Mouse (Mus musculus): ENCODE measurements around the gene Samd8. TPM values are rescaled to one million over a fixed set of nuclear protein-coding genes. Genes with fewer than 3 reads are reported as not detected.

Samd8 gene
- polyA plus RNA-seq, 1 experiment from 2014 or later = 11.7 TPM

GRCm38 (mm10) chr14:21746846-21747245, 3.5 kb upstream of the Samd8 start:
- 85% methylated on average over 2 of the region's 2 CpGs for WGBS
- H3K36me3 ChIP-seq = no peaks in the 10 kb centered on the region
- H3K27ac ChIP-seq = no peak overlapping the region
- no peak overlapping the region for H3K4me3 ChIP-seq (replicated peaks)
- H3K4me2 ChIP-seq = no peak overlapping the region
- H3K9ac ChIP-seq (replicated peaks) = no peak overlapping the region
- peaks cover 11% of the 10 kb centered on the region for H3K4me1 ChIP-seq (replicated peaks)
- H3K9me3 ChIP-seq = no peaks in the 10 kb centered on the region
- no peak for ATAC-seq (ENCODE audit: insufficient number of reproducible peaks, insufficient read depth, low FRiP score, low TSS enrichment, low read depth)
- no peaks in the 10 kb centered on the region for H3K27me3 ChIP-seq

GRCm38 (mm10) chr14:21747436-21748141, 2.7 kb upstream of the Samd8 start:
- no peaks in the 10 kb centered on the region for H3K36me3 ChIP-seq
- peaks cover 15% of the 10 kb centered on the region for H3K4me1 ChIP-seq (replicated peaks)
- H3K9me3 ChIP-seq = no peaks in the 10 kb centered on the region
- ATAC-seq (ENCODE audit: insufficient number of reproducible peaks, insufficient read depth, low FRiP score, low TSS enrichment, low read depth) = no peak
- no peak overlapping the region for H3K4me3 ChIP-seq (replicated peaks)
- no peak overlapping the region for H3K27ac ChIP-seq
- 74% methylated on average over 14 of the region's 14 CpGs for WGBS
- H3K4me2 ChIP-seq = no peak overlapping the region
- no peak overlapping the region for H3K9ac ChIP-seq (replicated peaks)
- no peaks in the 10 kb centered on the region for H3K27me3 ChIP-seq

- no peak for ATAC-seq (ENCODE audit: insufficient number of reproducible peaks, insufficient read depth, low FRiP score, low TSS enrichment, low read depth)
- no peak overlapping the region for H3K27ac ChIP-seq
- no peak overlapping the region for H3K4me2 ChIP-seq
- peaks cover 18% of the 10 kb centered on the region for H3K4me1 ChIP-seq (replicated peaks)
- no peaks in the 10 kb centered on the region for H3K36me3 ChIP-seq
- WGBS = 44% methylated on average over 15 of the region's 15 CpGs
- H3K4me3 ChIP-seq (replicated peaks) = no peak overlapping the region
- no peak overlapping the region for H3K9ac ChIP-seq (replicated peaks)
- no peaks in the 10 kb centered on the region for H3K27me3 ChIP-seq
- no peaks in the 10 kb centered on the region for H3K9me3 ChIP-seq
Measured at GRCm38 (mm10) chr14:21748142-21748870, 2.0 kb upstream of the Samd8 start.

- under 1% methylated on average over 26 of the region's 26 CpGs for WGBS
- peak within 1 kb of the TSS; percentile 97 for H3K4me3 ChIP-seq (replicated peaks)
- peak within 1 kb of the TSS; percentile 87 for H3K27ac ChIP-seq
- no peaks in the 10 kb centered on the region for H3K36me3 ChIP-seq
- ATAC-seq (ENCODE audit: insufficient number of reproducible peaks, insufficient read depth, low FRiP score, low TSS enrichment, low read depth) = peak; percentile 74; the same call in 1 of the 2 replicates
- H3K27me3 ChIP-seq = no peaks in the 10 kb centered on the region
- peak within 1 kb of the TSS; percentile 79 for H3K9ac ChIP-seq (replicated peaks)
- peaks cover 18% of the 10 kb centered on the region for H3K4me1 ChIP-seq (replicated peaks)
- peak within 1 kb of the TSS; percentile 78 for H3K4me2 ChIP-seq
- no peaks in the 10 kb centered on the region for H3K9me3 ChIP-seq
Measured at GRCm38 (mm10) chr14:21750881-21751542, 681 bp downstream of the Samd8 start, which contains the start of gene Dusp13. Gene Dusp13 (minus strand): TSS chr14:21751181.

- WGBS = 96% methylated on average over 3 of the region's 3 CpGs
- ATAC-seq (ENCODE audit: insufficient number of reproducible peaks, insufficient read depth, low FRiP score, low TSS enrichment, low read depth) = no peak
- no peaks in the 10 kb centered on the region for H3K36me3 ChIP-seq
- no peak overlapping the region for H3K27ac ChIP-seq
- no peaks in the 10 kb centered on the region for H3K27me3 ChIP-seq
- H3K4me2 ChIP-seq = peak overlapping the region; percentile 78; the same call in 1 of the 2 replicates
- H3K9me3 ChIP-seq = no peaks in the 10 kb centered on the region
- H3K4me3 ChIP-seq (replicated peaks) = no peak overlapping the region
- no peak overlapping the region for H3K9ac ChIP-seq (replicated peaks)
- H3K4me1 ChIP-seq (replicated peaks) = peaks cover 18% of the 10 kb centered on the region
Measured at GRCm38 (mm10) chr14:21752411-21752810, 2.1 kb downstream of the Samd8 start.

- H3K36me3 ChIP-seq = no peaks in the 10 kb centered on the region
- H3K4me2 ChIP-seq = no peak overlapping the region
- no peak for ATAC-seq (ENCODE audit: insufficient number of reproducible peaks, insufficient read depth, low FRiP score, low TSS enrichment, low read depth)
- no peak overlapping the region for H3K27ac ChIP-seq
- no peaks in the 10 kb centered on the region for H3K27me3 ChIP-seq
- no peaks in the 10 kb centered on the region for H3K9me3 ChIP-seq
- WGBS = 83% methylated on average over 4 of the region's 4 CpGs
- no peak overlapping the region for H3K9ac ChIP-seq (replicated peaks)
- H3K4me1 ChIP-seq (replicated peaks) = peaks cover 18% of the 10 kb centered on the region
- no peak overlapping the region for H3K4me3 ChIP-seq (replicated peaks)
Measured at GRCm38 (mm10) chr14:21753367-21753766, 3.0 kb downstream of the Samd8 start.

- Histone ChIP-seq H3K4me3 (replicated peaks) (no peak overlapping the region), H3K4me1 (replicated peaks) (peaks cover 3% of the 10 kb centered on the region; the same call in 1 of the 2 replicates), H3K27me3 (no peaks in the 10 kb centered on the region), H3K9ac (replicated peaks) (no peak overlapping the region), H3K9me3 (no peaks in the 10 kb centered on the region), H3K4me2 (no peak overlapping the region), H3K36me3 (no peaks in the 10 kb centered on the region), H3K27ac (no peak overlapping the region)
- no peak for ATAC-seq (ENCODE audit: insufficient number of reproducible peaks, insufficient read depth, low FRiP score, low TSS enrichment, low read depth)
- WGBS = 82% methylated on average over 9 of the region's 9 CpGs
Measured at GRCm38 (mm10) chr14:21761560-21761959, 11.2 kb downstream of the Samd8 start.

DNA sequence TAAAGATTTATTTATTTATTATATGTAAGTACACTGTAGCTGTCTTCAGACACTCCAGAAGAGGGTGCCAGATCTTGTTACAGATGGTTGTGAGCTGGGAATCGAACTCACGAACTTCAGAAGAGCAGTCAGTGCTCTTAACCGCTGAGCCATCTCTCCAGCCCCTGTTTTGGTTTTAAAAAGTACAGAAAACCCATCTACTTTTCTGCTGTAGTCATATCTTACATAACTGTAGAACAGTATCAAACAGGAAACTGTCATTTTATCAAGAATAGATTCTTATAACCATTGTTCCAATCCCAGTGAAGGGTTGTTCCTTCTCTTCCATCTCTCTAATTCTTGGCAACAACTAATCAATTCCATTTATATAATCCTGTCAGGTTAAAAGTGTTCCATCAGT, 13.4 kb downstream of the Samd8 start:
- H3K27me3 ChIP-seq = no peaks in the 10 kb centered on the region
- H3K27ac ChIP-seq = no peak overlapping the region
- no peaks in the 10 kb centered on the region for H3K36me3 ChIP-seq
- 92% methylated on average over 3 of the region's 3 CpGs for WGBS
- ATAC-seq (ENCODE audit: insufficient number of reproducible peaks, insufficient read depth, low FRiP score, low TSS enrichment, low read depth) = no peak
- H3K9me3 ChIP-seq = no peaks in the 10 kb centered on the region
- H3K4me3 ChIP-seq (replicated peaks) = no peak overlapping the region
- H3K4me2 ChIP-seq = no peak overlapping the region
- no peak overlapping the region for H3K9ac ChIP-seq (replicated peaks)
- H3K4me1 ChIP-seq (replicated peaks) = peaks cover 15% of the 10 kb centered on the region

GRCm38 (mm10) chr14:21764646-21765045, 14.3 kb downstream of the Samd8 start:
- peaks cover 24% of the 10 kb centered on the region for H3K4me1 ChIP-seq (replicated peaks)
- H3K27me3 ChIP-seq = no peaks in the 10 kb centered on the region
- H3K4me3 ChIP-seq (replicated peaks) = no peak overlapping the region
- no peak overlapping the region for H3K4me2 ChIP-seq
- no peaks in the 10 kb centered on the region for H3K36me3 ChIP-seq
- WGBS = 90% methylated on average over 6 of the region's 6 CpGs
- H3K27ac ChIP-seq = no peak overlapping the region
- no peak overlapping the region for H3K9ac ChIP-seq (replicated peaks)
- no peaks in the 10 kb centered on the region for H3K9me3 ChIP-seq
- no peak for ATAC-seq (ENCODE audit: insufficient number of reproducible peaks, insufficient read depth, low FRiP score, low TSS enrichment, low read depth)

GRCm38 (mm10) chr14:21765754-21766397, 15.5 kb downstream of the Samd8 start:
- Histone ChIP-seq H3K4me1 (replicated peaks) (peaks cover 24% of the 10 kb centered on the region), H3K27ac (no peak overlapping the region), H3K27me3 (no peaks in the 10 kb centered on the region), H3K36me3 (no peaks in the 10 kb centered on the region), H3K4me3 (replicated peaks) (no peak overlapping the region), H3K9ac (replicated peaks) (no peak overlapping the region), H3K4me2 (no peak overlapping the region), H3K9me3 (no peaks in the 10 kb centered on the region)
- WGBS = 89% methylated on average over 7 of the region's 7 CpGs
- no peak for ATAC-seq (ENCODE audit: insufficient number of reproducible peaks, insufficient read depth, low FRiP score, low TSS enrichment, low read depth)
